Mouse (Mus musculus) heart, adult 9 months (tissue): ENCODE results near the gene Pan2.

Source experiments
- DNase-seq, 2 experiments: peaks; one replicate each; pipeline ENCODE4 v3.0.0; 2022; ENCODE audit warnings: low spot score in 2 of 2

The Pan2 gene

DNA sequence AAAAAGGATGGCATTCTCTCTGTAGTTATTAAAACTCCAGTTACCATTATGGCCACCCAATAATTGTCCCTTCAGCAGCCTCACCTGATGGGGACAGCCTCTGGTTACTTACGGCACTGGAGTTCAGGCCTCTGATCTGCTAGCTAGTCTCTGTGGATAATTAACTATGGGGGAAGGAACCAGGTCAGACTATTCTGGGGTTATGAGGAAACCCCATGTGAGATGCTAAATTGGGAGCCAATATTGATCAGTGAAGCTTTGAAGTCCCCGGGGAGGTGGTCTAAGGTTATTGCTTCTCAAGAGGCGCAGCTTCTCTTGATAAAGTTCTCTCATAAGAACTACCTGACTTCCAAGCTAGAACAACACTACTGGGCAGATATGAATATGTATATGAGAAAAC lies 33.1 kb downstream of the Pan2 start:
- no peak for DNase-seq

DNA sequence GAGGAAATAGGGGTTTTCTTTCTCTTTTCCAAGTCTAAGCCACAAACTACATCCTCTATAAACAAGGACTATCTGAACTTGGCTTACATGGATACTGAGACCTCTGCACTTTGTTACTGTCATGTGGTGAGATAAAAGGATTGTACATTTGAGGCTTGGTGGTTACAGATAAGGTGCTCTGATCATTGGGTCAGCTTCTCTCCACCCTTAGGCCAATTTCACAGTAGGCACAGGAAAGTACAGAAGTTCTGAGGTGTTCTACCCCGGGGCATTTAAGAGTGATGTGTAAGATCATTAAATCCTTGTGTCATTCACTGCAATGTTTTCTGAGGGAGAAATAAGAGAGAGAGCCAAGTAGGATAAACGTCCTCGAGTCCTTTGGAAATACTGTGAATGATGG lies 33.5 kb downstream of the Pan2 start:
- no peak for DNase-seq

DNA sequence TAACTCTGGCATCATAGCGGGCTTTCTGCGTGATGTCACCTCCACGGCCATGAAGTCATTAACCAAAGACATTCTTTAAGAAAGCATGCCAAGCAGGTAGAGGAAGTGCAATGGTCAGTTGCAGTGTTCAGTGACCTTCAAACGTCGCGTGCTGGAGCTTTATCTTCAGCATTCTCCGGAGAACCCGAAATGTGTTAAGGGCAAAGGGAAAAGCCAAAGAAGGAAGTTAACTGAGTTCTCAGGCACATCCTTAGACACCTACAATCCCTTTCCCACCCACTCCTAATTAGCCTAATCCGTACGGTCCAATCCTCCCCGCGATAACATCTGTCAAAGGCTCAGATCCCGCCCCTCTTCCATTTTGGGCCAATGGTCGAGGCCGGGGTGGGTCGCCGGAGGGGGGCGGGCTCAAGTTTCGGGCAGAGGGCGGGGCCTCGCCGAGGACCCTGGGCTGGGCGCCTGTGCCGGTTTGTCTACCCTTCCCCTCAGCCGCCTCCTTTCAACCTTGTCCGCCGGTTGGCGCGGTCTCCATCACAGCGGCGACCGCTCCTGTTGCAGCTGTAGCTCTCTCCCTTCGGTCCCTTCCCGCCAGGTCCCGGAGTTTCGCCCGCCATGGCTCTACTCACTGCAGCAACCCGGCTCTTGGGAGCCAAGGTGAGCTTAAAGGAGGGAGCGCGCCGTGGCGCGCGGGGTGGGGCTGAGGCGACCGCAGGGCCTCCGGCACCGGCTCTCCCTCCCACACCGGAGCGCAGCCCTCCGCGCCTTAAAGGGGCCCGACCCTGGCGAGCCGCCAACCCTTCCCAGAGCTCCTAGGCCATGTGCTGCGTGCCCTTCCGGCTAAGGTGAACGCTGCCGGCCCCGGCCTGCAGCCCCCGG lies 34.4 kb downstream of the Pan2 start, which contains the start of gene Cs:
Gene Cs (plus strand): TSS at position 429 of the 876 bp plus-strand sequence.
- DNase-seq, result peak; percentile 97 to 98

DNA sequence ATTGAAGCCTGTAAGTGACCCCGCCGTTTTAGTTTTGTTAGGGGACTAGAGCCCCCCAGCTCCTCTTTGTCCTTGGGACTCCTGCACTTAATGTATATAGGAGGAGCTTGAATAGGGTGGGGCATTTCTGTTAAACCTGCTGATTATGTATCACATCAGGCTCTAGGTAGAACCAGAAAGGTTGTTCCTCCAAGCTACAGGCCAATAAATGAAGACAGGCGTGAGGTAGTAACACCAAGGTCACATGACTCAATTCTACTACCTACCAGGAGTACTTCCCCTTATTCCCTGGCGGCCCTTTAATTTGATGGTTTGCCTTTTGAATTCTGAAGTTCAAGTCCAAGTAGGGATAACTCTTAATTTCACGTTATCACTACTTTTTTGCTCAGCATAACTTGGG lies 35.3 kb downstream of the Pan2 start:
- no peak for DNase-seq

DNA sequence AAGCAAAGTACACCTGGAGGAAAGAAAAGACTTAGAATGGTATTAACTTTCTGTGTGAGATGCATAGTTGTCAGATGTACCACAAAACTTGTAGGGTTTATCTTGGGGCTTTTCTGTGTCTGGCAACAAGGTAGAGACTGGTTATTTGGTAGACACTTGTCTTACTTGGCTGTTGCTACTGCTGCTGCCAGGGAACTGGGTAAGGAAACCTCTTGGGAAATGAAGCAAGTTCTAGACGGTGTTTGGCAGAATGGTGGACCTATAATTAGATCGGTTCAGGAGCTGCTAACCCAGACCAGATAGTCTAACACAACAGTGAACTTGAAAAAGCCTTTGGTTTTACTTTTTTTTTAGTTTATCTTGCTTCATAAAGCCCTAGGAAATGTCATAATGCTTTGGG lies 35.8 kb downstream of the Pan2 start:
- DNase-seq, result peak; percentile 30 to 44

DNA sequence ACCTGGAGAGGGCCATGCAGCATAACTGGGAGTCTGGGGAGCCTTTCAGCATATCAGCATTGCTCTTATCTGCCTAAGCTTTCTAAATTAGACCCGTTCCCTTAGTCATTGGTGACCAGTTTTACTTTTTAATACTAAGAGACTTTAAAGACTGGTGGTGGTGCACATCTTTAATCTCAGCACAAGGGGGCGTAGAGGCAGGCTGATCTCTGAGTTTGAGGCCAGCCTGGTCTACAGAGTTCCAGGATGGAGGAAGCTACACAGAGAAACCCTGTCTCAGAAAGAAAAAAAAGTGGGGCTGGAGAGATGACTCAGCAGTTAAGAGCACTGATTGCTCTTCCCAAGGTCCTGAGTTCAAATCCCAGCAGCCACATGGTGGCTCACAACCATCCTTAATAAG lies 37.1 kb downstream of the Pan2 start:
- no peak for DNase-seq

DNA sequence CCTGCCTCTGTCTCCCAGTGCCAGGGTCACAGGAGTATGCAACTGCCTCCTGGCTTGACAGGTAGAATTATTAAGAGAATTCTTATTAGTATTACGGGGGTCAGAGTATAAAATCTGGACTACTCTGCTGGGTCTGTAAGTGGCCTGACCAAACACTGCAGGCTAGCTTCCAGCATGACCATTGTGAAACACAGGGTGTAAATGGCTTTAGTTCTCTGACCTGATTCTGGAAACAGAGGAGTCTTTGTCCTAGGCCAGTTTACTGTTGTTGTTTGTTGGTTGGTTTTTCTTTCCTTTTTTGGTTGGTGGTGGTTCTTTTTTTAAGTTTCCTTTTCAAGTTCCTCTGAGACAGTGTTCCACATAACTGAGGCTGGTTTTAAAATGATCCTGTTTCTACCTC lies 40.3 kb downstream of the Pan2 start:
- no peak for DNase-seq

DNA sequence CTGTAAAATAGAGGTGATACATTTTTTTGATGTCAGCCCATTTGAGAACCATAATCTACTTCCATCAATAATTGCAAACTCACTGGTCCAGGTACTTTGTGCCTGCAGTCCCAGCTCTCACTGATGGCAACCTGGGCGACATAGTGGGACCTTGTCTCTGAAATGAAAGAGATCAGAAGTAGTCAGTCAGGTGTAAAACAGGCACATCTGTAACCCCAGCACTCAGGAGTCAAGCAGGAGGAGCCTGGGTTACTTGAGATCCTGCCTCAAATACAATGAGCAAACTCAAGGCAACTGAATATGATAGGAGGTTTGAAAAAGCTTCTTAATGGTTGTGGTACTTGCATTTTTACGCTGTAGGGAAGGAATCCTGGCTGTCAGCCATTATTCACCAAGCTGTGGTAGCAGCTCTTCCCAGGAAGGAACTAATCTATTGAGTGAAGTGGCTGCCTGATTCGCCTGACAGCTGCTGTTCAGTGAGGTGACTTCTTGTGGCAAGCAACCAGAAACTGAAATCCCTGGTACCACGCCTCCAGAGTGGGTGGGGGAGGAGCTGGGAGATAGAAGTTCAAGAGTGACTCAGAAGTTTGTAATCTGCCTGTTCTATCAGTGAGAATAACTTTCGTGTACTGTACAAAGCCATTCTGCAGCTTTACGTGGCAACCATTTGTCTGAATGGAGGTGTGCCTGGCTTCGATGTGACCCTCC lies 41.6 kb downstream of the Pan2 start:
- peak; percentile 85 to 86 for DNase-seq

DNA sequence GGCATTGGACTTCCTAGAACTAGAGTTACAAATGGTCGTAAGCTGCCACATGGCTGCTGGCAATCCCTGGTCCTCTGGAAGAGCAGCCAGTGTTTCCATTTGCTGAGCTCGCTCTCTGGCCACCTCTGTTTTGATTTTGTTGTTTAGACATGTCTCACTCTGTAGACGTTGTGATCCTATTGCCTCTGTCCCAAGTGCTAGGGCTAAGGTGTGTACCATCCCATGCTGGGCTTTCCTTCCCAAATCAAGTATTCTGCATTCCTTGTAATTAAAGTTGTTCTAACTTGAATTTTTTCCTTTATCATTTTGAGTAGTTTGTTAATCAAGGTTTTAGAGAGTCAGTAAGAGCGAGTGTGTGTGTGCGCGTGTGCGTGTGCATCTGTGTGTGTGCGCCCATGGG lies 44.4 kb downstream of the Pan2 start:
- no peak for DNase-seq

DNA sequence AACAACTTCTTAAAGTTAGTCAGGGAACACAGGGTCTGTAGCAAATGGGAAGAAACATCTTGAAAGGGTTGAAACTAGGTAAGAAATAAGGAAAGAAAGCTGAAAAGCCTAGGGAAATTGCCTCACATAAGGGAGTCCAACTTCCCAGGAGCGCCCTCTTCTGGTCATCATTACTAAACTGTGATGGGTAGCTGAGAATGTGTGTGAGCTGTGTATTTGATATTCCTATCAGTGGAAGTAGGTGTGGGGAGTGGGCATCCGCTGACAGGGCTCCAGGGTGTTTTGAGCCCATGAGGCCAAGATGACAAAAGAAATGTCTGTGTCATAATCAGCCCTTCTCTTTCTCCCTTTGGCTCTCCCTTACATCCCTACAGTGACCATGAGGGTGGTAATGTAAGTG lies 55.7 kb downstream of the Pan2 start:
- peak in 1 of 2 experiments; percentile 44 for DNase-seq

DNA sequence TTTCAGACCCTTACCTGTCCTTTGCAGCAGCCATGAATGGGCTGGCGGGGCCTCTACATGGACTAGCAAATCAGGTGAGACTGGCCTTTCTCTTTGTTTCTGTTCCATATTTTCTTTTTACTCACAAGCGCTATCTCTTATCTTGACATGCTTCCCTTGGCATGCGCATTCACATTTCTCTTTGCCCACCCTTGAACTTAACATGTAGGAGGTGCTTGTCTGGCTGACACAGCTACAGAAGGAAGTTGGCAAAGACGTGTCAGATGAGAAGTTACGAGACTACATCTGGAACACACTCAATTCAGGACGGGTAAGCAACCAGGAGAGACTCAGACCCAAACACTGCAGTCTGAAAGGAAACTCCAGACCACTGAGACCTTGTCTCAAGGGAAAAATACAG lies 56.1 kb downstream of the Pan2 start:
- no peak for DNase-seq

DNA sequence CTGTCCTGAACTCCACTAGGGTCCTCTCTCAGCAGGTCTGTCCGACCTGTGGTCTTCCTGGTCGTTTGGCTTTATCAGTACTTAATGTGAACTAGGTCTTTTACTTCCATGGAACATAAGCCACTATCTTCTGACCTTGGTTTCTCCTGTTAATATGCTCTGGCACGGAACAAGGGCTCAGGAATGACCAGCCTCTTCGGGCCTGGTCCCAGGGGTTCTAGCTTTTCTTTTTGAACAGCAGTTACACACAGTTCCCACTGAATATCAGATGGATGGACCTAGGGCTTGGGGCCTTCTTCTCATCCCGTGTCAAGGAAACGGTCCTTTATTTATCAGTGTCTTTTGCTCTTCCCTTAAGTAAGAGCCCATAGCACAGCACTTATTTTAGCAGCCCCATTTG lies 58.7 kb downstream of the Pan2 start:
- no peak for DNase-seq

DNA sequence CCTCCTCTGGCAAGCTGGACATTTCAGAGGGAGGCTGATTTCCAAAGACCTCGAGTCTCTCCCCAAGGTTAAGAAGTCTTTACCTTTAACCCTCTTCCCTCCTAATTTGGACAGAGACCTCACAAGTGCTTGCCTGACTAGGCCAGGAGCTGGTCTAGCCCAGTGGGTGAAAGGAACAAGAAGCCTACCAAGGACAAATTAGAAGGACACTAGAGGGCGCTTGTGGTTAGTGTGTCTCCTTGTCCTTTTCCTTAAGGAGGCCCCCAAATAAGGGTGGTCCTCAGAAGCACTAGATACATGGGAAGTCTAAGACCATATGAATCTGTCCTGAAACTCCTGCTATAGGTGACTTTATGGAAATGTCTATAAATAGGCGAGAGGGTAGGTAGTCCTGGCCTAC lies 59.4 kb downstream of the Pan2 start:
- DNase-seq, result peak in 1 of 2 experiments; percentile 58

DNA sequence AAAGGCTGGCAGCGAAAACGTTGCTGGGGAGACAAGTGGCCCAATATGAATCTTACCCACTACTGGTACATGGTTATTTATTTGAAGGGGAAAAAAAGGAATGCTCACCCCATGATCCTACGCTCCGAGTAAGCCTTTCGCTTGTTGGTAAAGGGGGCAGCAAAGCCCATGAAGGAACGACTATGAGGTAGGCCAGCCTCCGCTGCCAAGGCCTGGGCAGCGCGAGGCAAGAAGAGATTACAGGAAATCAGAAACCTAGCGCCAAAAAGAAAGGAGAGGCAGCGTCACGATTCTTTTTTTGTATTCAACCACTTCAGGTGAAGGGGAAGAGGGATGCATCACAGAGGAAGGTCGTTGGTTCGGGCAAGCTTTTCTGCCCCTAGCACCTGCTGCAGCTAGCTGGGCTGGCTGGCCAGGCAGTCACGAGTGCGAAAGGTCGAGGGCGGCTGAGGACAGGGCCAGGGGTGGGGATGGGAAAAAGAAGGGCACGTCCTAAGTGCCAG lies 64.8 kb downstream of the Pan2 start:
- DNase-seq, result peak in 1 of 2 experiments; percentile 87

DNA sequence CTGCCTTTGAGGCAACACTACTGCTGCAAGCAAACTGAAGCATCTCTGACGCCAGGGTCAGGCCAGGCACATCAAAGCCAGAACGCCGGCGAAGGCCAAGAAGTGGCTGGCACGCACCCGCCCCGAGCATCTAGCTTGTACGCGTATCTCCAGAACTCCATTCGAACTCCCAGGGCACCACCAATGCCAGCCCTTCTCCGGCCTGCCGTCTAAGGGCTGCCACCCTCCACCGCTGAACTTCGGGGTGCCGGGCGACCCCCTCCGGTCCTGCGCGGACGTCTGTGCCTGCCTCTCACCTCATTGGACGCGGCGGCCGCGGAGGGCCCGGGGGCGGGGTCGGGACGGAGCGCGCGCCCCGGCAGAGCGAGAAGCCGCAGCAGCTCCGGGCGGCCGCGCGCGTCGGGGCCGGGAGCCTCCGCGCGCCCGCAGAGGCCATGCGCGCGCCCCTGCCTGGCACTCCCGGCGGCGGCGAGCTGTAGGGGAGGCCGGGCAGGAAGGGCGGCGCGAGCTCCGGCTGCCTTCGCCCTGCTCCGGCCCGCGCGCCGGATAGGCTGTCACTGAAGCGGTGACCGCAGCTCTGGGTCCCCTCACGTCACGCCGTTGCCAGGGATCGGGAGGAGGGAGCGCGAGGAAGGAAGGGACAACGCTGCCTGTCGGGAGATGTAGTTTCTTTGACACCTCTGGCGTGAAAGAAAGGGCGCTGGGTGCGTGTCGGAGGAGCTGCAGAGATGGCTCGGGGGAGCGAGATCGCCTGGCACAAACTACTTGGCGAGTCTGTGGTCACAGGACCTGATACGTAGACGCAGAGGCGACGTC lies 65.5 kb downstream of the Pan2 start, which contains the start of gene Coq10a:
Gene Coq10a (minus strand): TSS at position 596 of the 816 bp plus-strand sequence.
- peak; percentile 94 to 96 for DNase-seq

DNA sequence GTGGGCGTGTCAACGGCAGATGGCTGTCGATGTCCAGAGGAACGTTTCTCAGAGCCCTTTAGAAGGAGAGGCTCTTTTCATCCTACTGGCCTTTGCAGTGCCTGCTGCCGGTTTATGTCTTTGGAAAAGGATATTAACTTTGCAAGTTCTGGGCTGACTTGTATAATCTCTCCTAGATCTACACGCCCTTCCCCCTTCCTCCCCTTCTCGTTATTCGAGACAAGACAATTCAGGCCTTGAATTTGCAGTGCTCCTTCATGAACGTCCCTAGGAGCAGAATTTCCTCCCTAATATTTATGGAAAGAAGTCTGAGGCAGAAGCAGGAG lies 66.0 kb downstream of the Pan2 start:
- DNase-seq, result no peak

DNA sequence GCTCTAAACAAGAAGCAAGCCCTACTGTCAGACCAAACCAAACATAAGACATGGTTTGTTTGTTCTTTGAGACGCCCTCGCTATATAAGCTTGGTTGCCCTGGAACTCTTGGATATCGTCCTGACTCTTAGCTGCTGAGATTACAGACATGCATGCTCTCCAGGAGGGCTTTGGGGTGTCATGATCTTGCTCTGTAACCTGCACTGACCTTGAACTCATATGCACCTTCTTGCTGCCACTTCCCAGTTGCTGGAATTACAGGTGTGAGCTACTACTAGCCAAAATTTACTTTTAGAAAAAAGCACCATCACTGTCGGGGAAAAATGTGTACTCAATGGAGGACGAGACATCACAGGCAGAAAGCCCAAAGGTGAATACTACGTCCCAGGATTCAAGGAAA lies 66.5 kb downstream of the Pan2 start:
- no peak for DNase-seq

DNA sequence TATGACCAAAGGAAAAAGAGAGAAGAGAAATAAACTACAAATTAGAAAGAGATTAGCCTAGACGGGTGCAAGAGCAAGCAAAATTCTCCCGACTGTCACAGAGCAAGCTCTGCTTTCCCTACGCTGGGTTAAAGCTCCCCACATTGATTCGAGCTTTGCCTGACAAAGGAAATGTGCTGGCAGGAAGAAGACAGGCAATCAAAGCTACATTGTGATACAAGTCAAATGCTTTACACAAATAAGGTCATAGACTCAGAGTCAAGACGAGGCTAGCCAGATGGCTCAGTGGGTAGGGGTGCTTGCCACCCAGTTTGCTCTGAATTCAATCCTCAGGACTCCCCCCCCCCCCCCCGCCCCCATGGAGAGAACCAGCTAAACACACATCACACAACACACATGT lies 66.9 kb downstream of the Pan2 start:
- DNase-seq, result no peak

DNA sequence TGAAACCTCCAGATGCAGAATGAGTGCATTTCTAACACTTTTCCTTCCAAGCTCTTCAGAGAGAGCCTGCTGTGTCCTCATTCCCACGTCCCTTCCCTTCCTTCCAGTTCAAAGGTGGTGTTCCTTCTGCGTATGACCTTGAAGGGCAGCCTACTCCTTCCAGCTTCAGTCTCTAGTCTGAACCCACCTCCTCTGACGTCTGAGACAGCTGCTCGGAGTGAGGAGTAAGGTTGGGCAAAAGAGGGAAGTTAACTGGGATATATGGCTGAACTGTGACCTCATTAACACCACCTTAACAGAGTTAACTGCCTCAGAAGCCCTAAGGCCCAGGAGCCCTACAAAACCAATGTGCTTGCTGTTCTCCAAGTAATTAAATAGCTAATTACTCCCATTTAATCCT lies 67.5 kb downstream of the Pan2 start:
- DNase-seq, result no peak
